Mouse (Mus musculus) heart, postnatal 0 days (tissue): ENCODE measurements around the gene Casr.

Experiments
- CTCF ChIP-seq: IDR thresholded peaks from 2 replicates; pipeline ENCODE4 v1.5.1; 2016; ENCODE audit warnings: antibody characterized with exemption, control low read depth, low read depth
- EP300 ChIP-seq: IDR thresholded peaks from 2 replicates; pipeline ENCODE4 v1.6.1; 2016; ENCODE audit warnings: antibody characterized with exemption, low read depth

DNA sequence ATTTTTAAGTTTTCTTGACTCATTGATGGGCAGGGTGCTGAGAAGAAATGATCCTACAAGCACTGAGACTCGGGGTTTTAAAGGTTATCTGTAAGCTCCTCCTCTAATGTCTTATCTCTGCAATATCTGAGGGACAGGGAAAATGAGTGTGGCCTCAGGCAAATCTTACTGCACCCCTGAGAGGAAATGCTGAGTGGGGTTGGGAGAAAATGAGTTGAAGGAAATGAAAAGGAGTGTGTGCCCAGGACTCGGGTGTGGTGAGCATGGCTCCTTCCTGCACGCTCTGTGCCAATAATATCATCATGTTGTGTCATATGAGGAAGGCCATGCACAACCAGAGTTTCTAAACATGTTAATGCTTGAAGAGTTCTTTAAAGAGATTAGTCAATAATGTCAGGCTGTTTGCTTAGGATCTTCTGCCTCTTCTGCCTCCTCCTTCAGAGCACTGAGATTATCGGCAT, 106.6 kb downstream of the Casr start, which contains the start of gene Stfa3:
- TF ChIP-seq CTCF: no peak
- TF ChIP-seq EP300: no peak
